Mouse (Mus musculus) left cerebral cortex, adult 2 months (tissue): Measurements from ENCODE around the gene Sfi1. TPM values are rescaled to one million over a fixed set of nuclear protein-coding genes. Genes with fewer than 3 reads are reported as not detected.
"Not testable (repeated sequence)": the region's sequence is repeated elsewhere in the genome, so short reads cannot be mapped to it uniquely, and the experiment has no call there.

ENCODE experiments used
- DNase-seq, 2 experiments: peaks; one replicate each; pipeline ENCODE4 v3.0.0; 2021 to 2022; ENCODE audit warnings: low spot score in 2 of 2, mixed read lengths in 1 of 2; ENCODE audit errors: extremely low spot score in 1 of 2
- H3K27ac ChIP-seq: fragments of 200-600 bp; 2 replicates; pipeline ENCODE4 v1.8.1; 2022
- H3K4me3 ChIP-seq: fragments of 200-600 bp; 2 replicates; pipeline ENCODE4 v1.8.1; 2022
- intact Hi-C: fragments of 180-260 bp; cut with DNase I; formaldehyde crosslinking; loops from one replicate; pipeline ENCODE4 v1.15.1; 2025
- total RNA-seq, 2 experiments: library from RNA; stranded (reverse); gene quantifications; 2 replicates each; pipeline ENCODE4 v1.2.3; 2021

Gene Sfi1
- total RNA-seq, 2 experiments from 2014 or later: 73.5 to 78.7 TPM

- H3K27ac ChIP-seq, intact Hi-C loops, H3K4me3 ChIP-seq, DNase-seq: not testable (repeated sequence)
Observed at GRCm38 (mm10) chr11:3143984-3144383, 49.3 kb downstream of the Sfi1 start.

- intact Hi-C loops, H3K4me3 ChIP-seq, H3K27ac ChIP-seq: not testable (repeated sequence)
- peak; percentile 87 to 88 for DNase-seq
Observed at GRCm38 (mm10) chr11:3142413-3142812, 50.9 kb downstream of the Sfi1 start.

GRCm38 (mm10) chr11:3140967-3141535, 52.2 kb downstream of the Sfi1 start:
- intact Hi-C loops, DNase-seq, H3K4me3 ChIP-seq, H3K27ac ChIP-seq: not testable (repeated sequence)

- peak; percentile 57 to 60 for DNase-seq
Observed at GRCm38 (mm10) chr11:3138323-3138722, 54.9 kb downstream of the Sfi1 start.

GRCm38 (mm10) chr11:3137279-3137678, 56.0 kb downstream of the Sfi1 start:
- H3K4me3 ChIP-seq: not testable (repeated sequence)
- peak; percentile 57 to 61 for DNase-seq

More at GRCm38 (mm10) chr11:3138323-3138722, 54.9 kb downstream of the Sfi1 start:
- H3K4me3 ChIP-seq, H3K27ac ChIP-seq, intact Hi-C loops: not testable (repeated sequence)

GRCm38 (mm10) chr11:3135956-3136355, 57.3 kb downstream of the Sfi1 start:
- DNase-seq, intact Hi-C loops, H3K27ac ChIP-seq, H3K4me3 ChIP-seq: not testable (repeated sequence)

More at GRCm38 (mm10) chr11:3137279-3137678, 56.0 kb downstream of the Sfi1 start:
- intact Hi-C loops, H3K27ac ChIP-seq: not testable (repeated sequence)

GRCm38 (mm10) chr11:3135391-3135790, 57.9 kb downstream of the Sfi1 start:
- H3K4me3 ChIP-seq, H3K27ac ChIP-seq, intact Hi-C loops, DNase-seq: not testable (repeated sequence)

GRCm38 (mm10) chr11:3133360-3133759, 59.9 kb downstream of the Sfi1 start:
- H3K4me3 ChIP-seq, H3K27ac ChIP-seq, DNase-seq, intact Hi-C loops: not testable (repeated sequence)

- H3K4me3 ChIP-seq, H3K27ac ChIP-seq, DNase-seq, intact Hi-C loops: not testable (repeated sequence)
Observed at GRCm38 (mm10) chr11:3132957-3133356, 60.3 kb downstream of the Sfi1 start.

DNA sequence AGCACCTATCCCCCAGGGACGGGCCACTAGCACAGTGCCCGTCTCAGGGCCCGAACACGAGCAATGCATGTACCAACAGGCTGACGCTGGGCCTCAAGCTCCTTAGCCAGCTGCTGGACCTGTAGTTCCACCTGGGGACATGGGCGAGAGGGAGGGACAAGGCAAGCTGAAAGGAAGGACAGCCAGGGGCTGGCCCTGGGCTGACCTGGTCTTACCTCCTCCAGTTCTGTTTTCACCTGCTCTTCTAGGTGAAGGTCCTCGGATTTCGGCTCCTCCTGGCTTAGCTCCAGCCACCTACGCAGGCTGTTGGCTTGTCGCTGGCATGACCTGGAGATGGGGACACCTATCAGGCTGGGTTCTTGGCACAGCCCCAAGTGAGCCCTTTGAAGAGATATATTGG, 61.3 kb downstream of the Sfi1 start:
- intact Hi-C loops, H3K4me3 ChIP-seq, H3K27ac ChIP-seq: not testable (repeated sequence)
- DNase-seq: peak; percentile 79

GRCm38 (mm10) chr11:3129852-3130251, 63.4 kb downstream of the Sfi1 start:
- H3K27ac ChIP-seq, H3K4me3 ChIP-seq, intact Hi-C loops: not testable (repeated sequence)
- DNase-seq: peak; percentile 85 to 90

DNA sequence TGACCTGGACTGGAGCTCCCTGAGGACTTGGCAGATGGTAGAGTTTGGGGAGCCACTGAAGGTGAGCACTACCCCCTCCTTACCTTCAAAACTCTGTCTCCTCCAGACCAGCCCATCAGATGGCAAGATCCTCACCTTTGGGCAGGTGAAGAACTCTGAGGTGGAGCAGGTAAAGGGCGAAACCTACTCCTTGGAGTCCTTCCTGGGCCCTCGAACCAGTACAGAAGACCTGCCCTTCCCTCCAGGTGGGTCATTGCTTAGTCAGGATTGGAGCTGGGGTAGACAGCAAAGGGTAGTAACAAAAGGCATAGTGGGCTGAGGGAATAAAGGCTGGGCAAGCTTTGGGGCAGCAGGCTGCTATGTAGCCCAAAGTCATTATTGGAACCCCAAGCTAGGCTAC, 64.0 kb downstream of the Sfi1 start:
- DNase-seq, H3K27ac ChIP-seq, intact Hi-C loops, H3K4me3 ChIP-seq: not testable (repeated sequence)

DNA sequence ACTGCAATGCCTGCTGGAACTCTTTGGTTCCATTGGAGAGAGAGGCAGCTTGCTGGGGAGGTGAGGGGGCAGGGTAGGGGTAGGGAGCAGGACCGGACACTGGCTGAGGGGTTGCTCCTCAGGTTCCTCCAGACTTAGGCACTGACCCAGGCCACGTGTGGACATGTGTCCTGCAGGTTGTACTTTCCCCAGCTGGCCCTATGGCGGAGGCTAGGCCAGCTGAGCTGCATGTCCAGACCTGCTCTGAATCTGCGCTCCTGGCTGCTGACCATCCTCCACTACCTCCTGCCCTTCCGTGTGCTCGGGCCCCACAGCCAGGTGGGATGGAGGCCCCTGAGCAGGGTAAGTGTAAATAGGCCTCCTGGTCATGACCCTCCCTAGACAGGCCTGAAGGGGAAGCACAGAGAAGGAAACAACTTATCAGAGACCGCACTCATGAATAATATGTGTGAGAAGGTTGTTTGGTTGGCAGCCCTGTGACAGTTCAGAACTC, 65.9 kb downstream of the Sfi1 start:
- peak overlapping the region; percentile 1 for H3K4me3 ChIP-seq
- DNase-seq: peak; percentile 54 to 66
- intact Hi-C loops, H3K27ac ChIP-seq: not testable (repeated sequence)

- peak overlapping the region; percentile 60; the same call in 1 of the 2 replicates for H3K27ac ChIP-seq
- DNase-seq: peak; percentile 95 to 100
Observed at GRCm38 (mm10) chr11:3126478-3127302, 66.6 kb downstream of the Sfi1 start.

DNA sequence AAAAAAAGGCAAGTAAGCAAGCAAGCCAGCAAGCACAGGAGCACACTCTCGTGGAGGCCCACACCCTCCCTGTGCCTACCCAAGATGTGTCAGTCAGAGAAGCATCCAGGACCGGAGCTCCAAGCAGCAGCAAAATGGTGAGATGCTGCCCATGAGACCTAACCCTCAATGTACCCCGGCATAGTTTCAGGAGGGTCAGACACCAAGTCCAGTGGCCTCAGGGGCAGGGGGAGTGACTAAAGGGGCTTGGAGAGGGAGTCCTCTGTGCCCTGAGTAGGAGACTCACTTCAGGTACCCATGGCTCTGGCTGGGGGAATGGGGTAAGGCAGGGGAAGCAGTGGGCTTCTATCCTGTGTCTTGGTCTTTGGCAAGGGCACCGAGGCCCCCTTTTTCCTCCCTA, 67.3 kb downstream of the Sfi1 start:
- H3K4me3 ChIP-seq, DNase-seq, intact Hi-C loops: not testable (repeated sequence)
- H3K27ac ChIP-seq: peak overlapping the region; percentile 60; the same call in 1 of the 2 replicates

More at GRCm38 (mm10) chr11:3126478-3127302, 66.6 kb downstream of the Sfi1 start:
- intact Hi-C loops: not testable (repeated sequence)
- peak overlapping the region; percentile 1 for H3K4me3 ChIP-seq
